14 mouse cellular contexts compared by ENCODE assay signal in the genomic region with DNA sequence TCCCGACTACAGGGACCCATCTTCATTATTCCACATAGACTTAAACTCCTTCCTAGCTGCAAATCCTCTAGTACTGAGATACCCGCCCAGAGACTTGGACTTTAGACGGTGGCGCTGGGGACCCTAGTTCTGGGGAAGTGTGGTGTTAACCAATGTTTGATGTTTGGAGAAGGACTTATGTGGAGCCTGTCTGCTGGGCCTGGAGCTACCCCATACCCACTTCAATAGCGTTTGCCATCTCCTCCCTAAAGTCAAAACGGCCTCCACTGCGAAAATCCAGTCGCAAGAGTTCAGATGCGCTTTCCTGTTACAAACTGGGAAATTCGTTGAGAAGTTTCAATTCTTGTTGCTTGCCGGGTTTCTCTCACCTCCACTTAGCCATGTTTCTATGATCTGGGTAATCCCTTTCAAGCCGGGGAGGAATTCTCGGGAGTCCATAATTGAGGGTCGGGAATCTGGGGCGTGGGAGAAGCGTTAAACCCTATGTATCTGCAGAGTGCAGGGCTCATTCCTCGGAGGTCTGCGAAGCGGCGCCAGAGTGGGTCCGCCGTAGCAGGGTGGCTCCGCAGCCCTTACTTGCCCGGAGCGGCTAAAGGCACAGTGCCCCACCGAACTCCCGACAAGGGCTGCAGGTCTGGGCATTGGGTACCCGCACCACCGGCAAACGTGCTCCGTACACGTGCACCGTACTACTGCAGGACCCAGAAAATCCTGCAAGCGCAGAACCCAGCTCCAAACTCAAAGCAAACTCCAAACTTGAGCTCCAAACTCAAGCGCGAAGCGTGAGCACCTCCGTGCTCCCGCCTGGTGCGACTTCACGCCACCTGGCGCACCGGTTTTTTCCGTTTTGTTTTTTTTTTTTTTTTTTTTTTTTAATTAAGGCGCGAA. TPM values are rescaled to one million over a fixed set of nuclear protein-coding genes. Genes with fewer than 3 reads are reported as not detected.
A peak's percentile ranks its signal among the peaks of the same experiment; 100 is the strongest.
DNase-seq lines count a peak whose midpoint lies in the region; ATAC-seq and TF ChIP-seq lines count a peak whose summit lies in the region.
"Had no signal": no experiment of that assay in that cellular context is flagged by ENCODE, and none has a peak within 500 bp of the region (broad histone marks: within the 10 kb centered on the region; RNA-seq: fewer than 3 reads in every experiment).

No protein-coding gene starts in this region.

- DNase-seq in intestine, embryonic 14.5 days (ENCODE audit: low spot score), result peak; percentile 75
- DNase-seq in midbrain, embryonic 14.5 days, result peak; percentile 36
- no peak for DNase-seq in midbrain, postnatal 0 days (ENCODE audit: low spot score)
- DNase-seq in embryonic facial prominence, embryonic 11.5 days (ENCODE audit: low spot score), result no peak
- DNase-seq in splenic B cell, adult 2 months (ENCODE audit: low read depth, low spot score), result peak; percentile 15
- DNase-seq in adrenal gland, adult 8-10 months, result no peak
- no peak for DNase-seq in urinary bladder, postnatal 14 days (ENCODE audit: low spot score)
- DNase-seq: cerebellum, adult 9-11 months; thymus, postnatal 25 days had no signal

- peaks cover 98% of the 10 kb centered on the region for H3K27me3 ChIP-seq in intestine, embryonic 14.5 days (replicated peaks; ENCODE audit: control insufficient read depth, insufficient read depth, low read length)
- H3K27me3 ChIP-seq in intestine, embryonic 15.5 days (replicated peaks), result peaks cover 93% of the 10 kb centered on the region
- peaks cover 93% of the 10 kb centered on the region for H3K27me3 ChIP-seq in midbrain, embryonic 14.5 days (ENCODE audit: control insufficient read depth, insufficient read depth, low read length)
- H3K27me3 ChIP-seq in midbrain, postnatal 0 days (ENCODE audit: insufficient read depth, low read length), result peaks cover 84% of the 10 kb centered on the region
- H3K27me3 ChIP-seq in embryonic facial prominence, embryonic 11.5 days (ENCODE audit: control insufficient read depth, insufficient read depth, low read length), result peaks cover 71% of the 10 kb centered on the region
- peaks cover 8% of the 10 kb centered on the region for H3K27me3 ChIP-seq in splenic B cell, adult 2 months (ENCODE audit: control insufficient read depth, insufficient read depth, low read length, poor library complexity, severe bottlenecking)

- no peaks in the 10 kb centered on the region for H3K9me3 ChIP-seq in intestine, embryonic 14.5 days (ENCODE audit: control insufficient read depth, low read length)
- no peaks in the 10 kb centered on the region for H3K9me3 ChIP-seq in intestine, embryonic 15.5 days
- no peaks in the 10 kb centered on the region for H3K9me3 ChIP-seq in midbrain, embryonic 14.5 days (ENCODE audit: control insufficient read depth, low read length)
- H3K9me3 ChIP-seq in midbrain, postnatal 0 days (ENCODE audit: low read length), result no peaks in the 10 kb centered on the region
- H3K9me3 ChIP-seq in embryonic facial prominence, embryonic 11.5 days (replicated peaks; ENCODE audit: control insufficient read depth, low read length), result no peaks in the 10 kb centered on the region
- H3K9me3 ChIP-seq: limb, embryonic 15.5 days; lung, embryonic 15.5 days had no signal

- no peak for ATAC-seq in intestine, embryonic 14.5 days (replicated peaks; ENCODE audit: low FRiP score, low TSS enrichment, low read depth)
- ATAC-seq in intestine, embryonic 15.5 days, result no peak
- ATAC-seq in midbrain, embryonic 14.5 days (ENCODE audit: low FRiP score, low TSS enrichment), result no peak
- no peak for ATAC-seq in midbrain, postnatal 0 days (ENCODE audit: low FRiP score)
- no peak for ATAC-seq in embryonic facial prominence, embryonic 11.5 days (replicated peaks; ENCODE audit: insufficient number of reproducible peaks, low FRiP score, low TSS enrichment, low read depth)

- no peak overlapping the region for H3K27ac ChIP-seq in intestine, embryonic 14.5 days (ENCODE audit: low read depth)
- no peak overlapping the region for H3K27ac ChIP-seq in intestine, embryonic 15.5 days
- no peak overlapping the region for H3K27ac ChIP-seq in midbrain, embryonic 14.5 days (replicated peaks; ENCODE audit: low read depth, low read length)
- no peak overlapping the region for H3K27ac ChIP-seq in midbrain, postnatal 0 days (ENCODE audit: low read depth, low read length)
- no peak overlapping the region for H3K27ac ChIP-seq in embryonic facial prominence, embryonic 11.5 days (replicated peaks; ENCODE audit: low read depth, low read length)
- H3K27ac ChIP-seq: limb, embryonic 15.5 days; lung, embryonic 15.5 days had no signal

- 2% methylated on average over 46 of the region's 46 CpGs for WGBS in intestine, embryonic 14.5 days
- 1% methylated on average over 46 of the region's 46 CpGs for WGBS in intestine, embryonic 15.5 days
- WGBS in midbrain, embryonic 14.5 days, result under 1% methylated on average over 46 of the region's 46 CpGs
- WGBS in midbrain, postnatal 0 days, result 2% methylated on average over 46 of the region's 46 CpGs
- 1% methylated on average over 46 of the region's 46 CpGs for WGBS in embryonic facial prominence, embryonic 11.5 days

- no peaks in the 10 kb centered on the region for H3K36me3 ChIP-seq in intestine, embryonic 14.5 days (ENCODE audit: control insufficient read depth, insufficient read depth, low read length)
- H3K36me3 ChIP-seq in intestine, embryonic 15.5 days, result no peaks in the 10 kb centered on the region
- H3K36me3 ChIP-seq in midbrain, embryonic 14.5 days (ENCODE audit: control insufficient read depth, insufficient read depth, low read length), result no peaks in the 10 kb centered on the region
- H3K36me3 ChIP-seq in midbrain, postnatal 0 days (ENCODE audit: insufficient read depth, low read length), result no peaks in the 10 kb centered on the region
- no peaks in the 10 kb centered on the region for H3K36me3 ChIP-seq in embryonic facial prominence, embryonic 11.5 days (replicated peaks; ENCODE audit: control insufficient read depth, insufficient read depth, low read depth, low read length)
- H3K36me3 ChIP-seq in splenic B cell, adult 2 months (ENCODE audit: control insufficient read depth, insufficient read depth, low read length, poor library complexity, severe bottlenecking), result no peaks in the 10 kb centered on the region
- H3K36me3 ChIP-seq: limb, embryonic 15.5 days; lung, embryonic 15.5 days had no signal

- no peak for TF ChIP-seq CTCF in midbrain, postnatal 0 days (IDR thresholded peaks at IDR 0.05)

- H3K4me2 ChIP-seq in intestine, embryonic 14.5 days (ENCODE audit: low read length), result no peak overlapping the region
- no peak overlapping the region for H3K4me2 ChIP-seq in intestine, embryonic 15.5 days (replicated peaks)
- no peak overlapping the region for H3K4me2 ChIP-seq in midbrain, embryonic 14.5 days (ENCODE audit: low read length)
- no peak overlapping the region for H3K4me2 ChIP-seq in midbrain, postnatal 0 days (ENCODE audit: low read depth, low read length, poor library complexity, severe bottlenecking)
- peak overlapping the region; percentile 27; the same call in 1 of the 2 replicates for H3K4me2 ChIP-seq in embryonic facial prominence, embryonic 11.5 days (ENCODE audit: low read depth, low read length)

- H3K4me1 ChIP-seq in intestine, embryonic 14.5 days (replicated peaks; ENCODE audit: control insufficient read depth, insufficient read depth, low read length), result peaks cover 10% of the 10 kb centered on the region
- peaks cover 32% of the 10 kb centered on the region for H3K4me1 ChIP-seq in intestine, embryonic 15.5 days (replicated peaks)
- H3K4me1 ChIP-seq in midbrain, embryonic 14.5 days (ENCODE audit: control insufficient read depth, insufficient read depth, low read length), result 0 out of 2 replicates have a peak, but pooled peaks cover 10% of the 10 kb centered on the region
- H3K4me1 ChIP-seq in midbrain, postnatal 0 days (ENCODE audit: insufficient read depth, low read length), result 0 out of 2 replicates have a peak, but pooled peaks cover 4% of the 10 kb centered on the region
- H3K4me1 ChIP-seq in embryonic facial prominence, embryonic 11.5 days (ENCODE audit: control insufficient read depth, insufficient read depth, low read length), result no peaks in the 10 kb centered on the region; the same call in 1 of the 2 replicates

- H3K9ac ChIP-seq in intestine, embryonic 14.5 days (ENCODE audit: low read length), result no peak overlapping the region
- no peak overlapping the region for H3K9ac ChIP-seq in intestine, embryonic 15.5 days
- H3K9ac ChIP-seq in midbrain, embryonic 14.5 days (replicated peaks; ENCODE audit: low read length), result no peak overlapping the region
- no peak overlapping the region for H3K9ac ChIP-seq in midbrain, postnatal 0 days (replicated peaks; ENCODE audit: low read length, poor library complexity, severe bottlenecking)
- H3K9ac ChIP-seq in embryonic facial prominence, embryonic 11.5 days (replicated peaks; ENCODE audit: low read length), result no peak overlapping the region
- H3K9ac ChIP-seq: limb, embryonic 15.5 days; lung, embryonic 15.5 days had no signal

- no peak overlapping the region for H3K4me3 ChIP-seq in intestine, embryonic 14.5 days (ENCODE audit: low read depth, low read length)
- H3K4me3 ChIP-seq in intestine, embryonic 15.5 days (replicated peaks), result no peak overlapping the region
- no peak overlapping the region for H3K4me3 ChIP-seq in midbrain, embryonic 14.5 days (replicated peaks; ENCODE audit: low read depth, low read length)
- no peak overlapping the region for H3K4me3 ChIP-seq in midbrain, postnatal 0 days (ENCODE audit: low read depth, low read length)
- peak overlapping the region; percentile 35 for H3K4me3 ChIP-seq in embryonic facial prominence, embryonic 11.5 days (ENCODE audit: low read depth, low read length)
- H3K4me3 ChIP-seq: lung, embryonic 15.5 days had no signal

RNA-seq across cellular contexts. Expression of a gene that starts 1.5 kb away (rescaled TPM):
- polyA plus RNA-seq in intestine, embryonic 14.5 days (2014; fragmentation: Nextera tagmentation; extraction: Ambion mirVana), result not detected in 2 replicates
- polyA plus RNA-seq in intestine, embryonic 15.5 days (2015; fragmentation: Nextera tagmentation; extraction: Ambion mirVana), result not detected in 2 replicates
- polyA plus RNA-seq in midbrain, embryonic 14.5 days (2014; fragmentation: Nextera tagmentation; extraction: Ambion mirVana), result 0.05 TPM in 1 of 2 replicates, not detected in the other
- total RNA-seq in midbrain, postnatal 0 days (2014; rRNA removed), result not detected in 2 replicates
- 0.05 and 0.10 TPM in 2 replicates for polyA plus RNA-seq in midbrain, postnatal 0 days (2015; fragmentation: Nextera tagmentation; extraction: Ambion mirVana)
- 3.0 and 3.9 TPM in 2 replicates for polyA plus RNA-seq in embryonic facial prominence, embryonic 11.5 days (2014; fragmentation: Nextera tagmentation; extraction: Ambion mirVana)
- not detected for total RNA-seq in adrenal gland, adult 8-10 months (2022)
- total RNA-seq: adrenal gland, adult 18-20 months; neutrophil, adult 5-6 weeks had no signal

Comparison
In these comparisons a context has a peak if more than half of its experiments do, and no peak if none do; other contexts are left out.
1. DNase-seq: peak in intestine, embryonic 14.5 days (single experiment), midbrain, embryonic 14.5 days (single experiment) and splenic B cell, adult 2 months (single experiment); none in midbrain, postnatal 0 days (single experiment), embryonic facial prominence, embryonic 11.5 days (single experiment), adrenal gland, adult 8-10 months (single experiment) and urinary bladder, postnatal 14 days (single experiment).